Mouse (Mus musculus) heart, postnatal 0 days (tissue): ENCODE measurements at regions not wholly inside any gene's neighbourhood (a gene's known extent, or its start where the extent isn't known, plus 50 kb on each side); places are given as distances from the start of the nearest gene placed in this dataset.

Experiments used
- CTCF ChIP-seq: IDR thresholded peaks from 2 replicates; pipeline ENCODE4 v1.5.1; 2016; ENCODE audit warnings: antibody characterized with exemption, control low read depth, low read depth
- EP300 ChIP-seq: IDR thresholded peaks from 2 replicates; pipeline ENCODE4 v1.6.1; 2016; ENCODE audit warnings: antibody characterized with exemption, low read depth

DNA sequence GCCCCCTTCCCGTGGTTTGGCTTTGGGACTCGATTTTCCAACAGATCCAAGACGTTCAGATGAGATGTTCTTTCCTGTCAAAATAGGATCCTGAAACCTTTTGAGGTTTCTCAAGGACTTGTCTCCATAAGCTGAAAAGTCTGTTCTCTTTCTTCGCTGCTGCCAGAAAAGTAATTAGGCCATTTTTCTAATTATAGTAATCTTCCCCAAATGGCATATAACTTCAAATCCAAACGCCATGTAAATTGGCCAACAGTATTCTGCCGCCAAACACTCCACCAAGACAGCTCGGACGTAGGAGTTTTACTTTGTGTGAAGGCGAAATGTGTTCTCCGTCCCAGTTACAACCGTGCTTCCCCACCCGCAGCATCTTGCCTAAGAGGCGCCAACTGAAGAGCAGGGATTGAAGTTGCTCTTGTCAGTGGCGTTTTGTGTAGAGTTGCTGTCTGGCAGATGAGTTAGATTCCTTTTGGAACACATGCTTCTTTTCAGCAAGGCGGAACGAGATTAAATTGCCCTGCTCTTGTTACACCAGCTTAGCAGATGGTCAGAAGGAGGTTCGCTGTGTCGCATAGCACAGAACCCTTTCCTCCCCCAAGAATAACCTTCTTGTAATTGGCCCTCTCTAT is 128.1 kb downstream of the Gm11077 start:
- no peak for TF ChIP-seq CTCF
- no peak for TF ChIP-seq EP300
